Mouse (Mus musculus): ENCODE measurements around the gene Ccl22. TPM values are rescaled to one million over a fixed set of nuclear protein-coding genes. Genes with fewer than 3 reads are reported as not detected.
A peak's percentile ranks its signal among the peaks of the same experiment; 100 is the strongest.

The Ccl22 gene
- total RNA-seq, 2 experiments from 2014 or later: not detected

GRCm38 (mm10) chr8:94776346-94776745 is 31.0 kb downstream of the Ccl22 start:
- ATAC-seq (ENCODE audit: poor library complexity, severe bottlenecking): no peak

- no peak for ATAC-seq (ENCODE audit: poor library complexity, severe bottlenecking)
Observed at GRCm38 (mm10) chr8:94778036-94778435, 32.6 kb downstream of the Ccl22 start.

GRCm38 (mm10) chr8:94778473-94778872 is 33.1 kb downstream of the Ccl22 start:
- ATAC-seq (ENCODE audit: poor library complexity, severe bottlenecking): peak; percentile 41; the same call in 1 of the 2 replicates

GRCm38 (mm10) chr8:94778895-94779533 is 33.6 kb downstream of the Ccl22 start:
- peak; percentile 67 for ATAC-seq (ENCODE audit: poor library complexity, severe bottlenecking)

GRCm38 (mm10) chr8:94779534-94780294 is 34.3 kb downstream of the Ccl22 start:
- ATAC-seq (ENCODE audit: poor library complexity, severe bottlenecking): no peak

- ATAC-seq (ENCODE audit: poor library complexity, severe bottlenecking): no peak
Observed at GRCm38 (mm10) chr8:94780491-94781154, 35.2 kb downstream of the Ccl22 start.

GRCm38 (mm10) chr8:94781155-94781837 is 35.9 kb downstream of the Ccl22 start:
- ATAC-seq (ENCODE audit: poor library complexity, severe bottlenecking): no peak

DNA sequence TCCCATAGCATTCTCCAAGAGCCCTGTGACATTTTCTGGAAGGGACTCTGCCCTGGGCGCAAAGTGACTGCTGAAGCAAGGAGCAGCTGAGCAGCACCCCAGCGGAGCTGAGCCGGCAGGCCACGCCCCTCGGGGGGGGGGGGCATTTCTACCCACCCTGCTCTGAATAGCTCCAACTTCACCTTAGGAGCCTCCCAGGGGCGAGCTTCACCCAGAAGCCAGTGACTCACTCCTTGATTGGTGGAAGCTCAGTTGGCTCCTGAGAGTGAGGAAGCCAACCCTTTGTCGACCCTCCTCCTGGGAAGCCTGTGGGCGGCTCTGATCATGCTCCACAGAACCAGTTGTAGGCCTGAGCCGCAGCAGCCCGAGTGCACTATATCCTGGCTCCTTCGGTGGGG is 36.4 kb downstream of the Ccl22 start:
- no peak for ATAC-seq (ENCODE audit: poor library complexity, severe bottlenecking)

- no peak for ATAC-seq (ENCODE audit: poor library complexity, severe bottlenecking)
Observed at GRCm38 (mm10) chr8:94783890-94784289, 38.5 kb downstream of the Ccl22 start.

DNA sequence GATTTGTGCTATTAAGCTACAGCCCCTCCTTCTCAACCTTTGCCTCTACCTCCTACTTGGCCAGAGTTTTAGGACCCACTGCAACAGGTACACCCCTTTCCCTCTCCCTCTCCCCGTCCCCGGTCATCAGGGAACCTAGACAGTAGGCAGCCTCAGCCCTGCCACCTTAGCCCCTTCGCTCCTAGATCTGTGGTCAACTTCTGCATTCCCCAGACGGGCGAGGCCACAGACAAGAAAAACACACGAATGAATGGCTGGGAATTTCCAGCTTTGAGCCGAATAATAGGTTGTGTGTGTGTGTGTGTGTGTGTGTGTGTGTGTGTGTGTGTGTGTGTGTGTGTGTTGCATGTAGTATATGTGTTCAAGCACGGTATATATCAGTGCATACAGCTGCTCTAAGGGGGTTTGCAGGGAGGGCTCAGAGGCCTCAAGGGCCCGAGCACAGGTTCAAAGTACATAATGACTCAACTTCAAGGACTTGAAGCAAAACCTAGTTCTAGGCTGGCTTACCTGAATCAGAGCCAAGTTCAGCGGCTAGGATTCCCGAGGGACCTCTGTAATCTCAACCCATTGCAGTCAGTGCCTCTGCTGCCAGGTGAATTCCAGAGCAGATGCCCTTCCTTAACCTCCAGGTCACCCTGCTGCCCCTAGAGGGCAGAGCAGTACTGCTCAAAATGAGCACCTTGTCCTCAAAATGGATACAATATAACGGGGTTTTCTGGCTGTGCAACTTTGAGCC is 40.0 kb downstream of the Ccl22 start:
- ATAC-seq (ENCODE audit: poor library complexity, severe bottlenecking): peak; percentile 80

GRCm38 (mm10) chr8:94785995-94786595 is 40.7 kb downstream of the Ccl22 start:
- ATAC-seq (ENCODE audit: poor library complexity, severe bottlenecking): no peak

GRCm38 (mm10) chr8:94787524-94788501 is 42.4 kb downstream of the Ccl22 start:
- peak; percentile 46; the same call in 1 of the 2 replicates for ATAC-seq (ENCODE audit: poor library complexity, severe bottlenecking)

- ATAC-seq (ENCODE audit: poor library complexity, severe bottlenecking): no peak
Observed at GRCm38 (mm10) chr8:94789256-94789955, 44.0 kb downstream of the Ccl22 start.

DNA sequence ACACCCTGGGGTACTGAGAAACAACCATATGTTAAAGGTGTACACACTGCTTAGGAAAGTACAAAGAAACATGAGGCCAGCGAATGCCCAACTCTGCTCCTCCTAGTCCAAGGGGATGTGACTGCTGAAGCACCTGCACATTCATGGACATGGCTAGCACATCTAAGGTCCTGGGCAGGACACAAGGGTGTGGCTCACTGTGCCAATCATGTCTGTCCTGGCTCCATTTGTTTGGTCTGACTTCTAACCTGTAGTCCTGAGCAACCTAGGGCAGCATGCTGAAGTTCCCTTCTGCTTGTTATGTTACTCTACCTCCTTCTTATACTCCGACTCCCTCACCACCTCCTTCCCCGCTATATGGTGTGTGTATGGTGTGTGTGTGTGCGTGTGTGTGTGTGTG is 49.0 kb downstream of the Ccl22 start:
- ATAC-seq (ENCODE audit: poor library complexity, severe bottlenecking): no peak

DNA sequence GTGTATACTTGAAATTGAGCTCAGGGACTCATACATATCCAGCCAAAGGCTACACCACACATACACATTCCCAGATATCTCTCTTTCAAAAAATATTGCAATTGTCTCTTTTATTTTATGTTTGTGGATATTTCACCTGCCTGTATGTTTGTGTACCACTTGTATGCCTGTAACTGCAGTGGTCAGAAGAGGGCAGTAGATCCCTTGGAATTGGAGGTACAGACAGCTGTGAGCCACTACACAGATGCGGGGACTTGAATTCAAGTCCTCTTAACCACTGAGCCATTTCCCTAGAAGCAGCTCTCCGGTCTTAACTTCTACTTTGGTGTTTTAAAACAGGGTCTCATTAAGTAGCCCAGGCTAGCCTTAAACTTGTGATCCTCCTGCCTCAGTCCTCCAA is 49.4 kb downstream of the Ccl22 start:
- ATAC-seq (ENCODE audit: poor library complexity, severe bottlenecking): no peak

- ATAC-seq (ENCODE audit: poor library complexity, severe bottlenecking): no peak
Observed at GRCm38 (mm10) chr8:94800278-94800968, 55.0 kb downstream of the Ccl22 start.
